Mouse (Mus musculus): ENCODE measurements around the gene Odr4. TPM values are rescaled to one million over a fixed set of nuclear protein-coding genes. Genes with fewer than 3 reads are reported as not detected.

Gene Odr4
- polyA plus RNA-seq (2015; fragmentation: Nextera tagmentation; extraction: Ambion mirVana), result 14.7 and 15.8 TPM in 2 replicates

GRCm38 (mm10) chr1:150392638-150393487, at the start of gene Odr4, which contains the start of gene Tpr:
TSS of gene Odr4 (minus strand) at chr1:150393080.
TSS of gene Tpr (plus strand) at chr1:150392838.
- no peaks in the 10 kb centered on the region for H3K27me3 ChIP-seq (ENCODE audit: control insufficient read depth, insufficient read depth, low read depth, low read length)
- H3K9me3 ChIP-seq (replicated peaks; ENCODE audit: control insufficient read depth, low read length), result no peaks in the 10 kb centered on the region
- peak within 1 kb of the TSS; percentile 71 for H3K4me2 ChIP-seq (ENCODE audit: low read depth, low read length)
- H3K36me3 ChIP-seq (ENCODE audit: control insufficient read depth, insufficient read depth), result peaks cover 13% of the 10 kb centered on the region
- peak within 1 kb of the TSS; percentile 94 for H3K4me3 ChIP-seq (ENCODE audit: low read depth, low read length)
- H3K9ac ChIP-seq (ENCODE audit: low read depth, low read length), result peak within 1 kb of the TSS; percentile 91
- peak; percentile 94 for ATAC-seq (ENCODE audit: low read depth)
- WGBS (ENCODE audit: insufficient replicate concordance), result under 1% methylated on average over 76 of the region's 76 CpGs
- H3K27ac ChIP-seq (ENCODE audit: low read length), result peak within 1 kb of the TSS; percentile 95
- H3K4me1 ChIP-seq (ENCODE audit: control insufficient read depth, low read depth, low read length), result peaks cover 3% of the 10 kb centered on the region

- Histone ChIP-seq H3K9ac (ENCODE audit: low read depth, low read length) (no peak overlapping the region), H3K4me3 (ENCODE audit: low read depth, low read length) (no peak overlapping the region), H3K36me3 (ENCODE audit: control insufficient read depth, insufficient read depth) (peaks cover 57% of the 10 kb centered on the region), H3K27ac (ENCODE audit: low read length) (no peak overlapping the region), H3K4me1 (ENCODE audit: control insufficient read depth, low read depth, low read length) (no peaks in the 10 kb centered on the region), H3K4me2 (ENCODE audit: low read depth, low read length) (no peak overlapping the region), H3K9me3 (replicated peaks; ENCODE audit: control insufficient read depth, low read length) (no peaks in the 10 kb centered on the region), H3K27me3 (ENCODE audit: control insufficient read depth, insufficient read depth, low read depth, low read length) (no peaks in the 10 kb centered on the region)
- WGBS (ENCODE audit: insufficient replicate concordance), result 78% methylated on average over 4 of the region's 4 CpGs
- ATAC-seq (ENCODE audit: low read depth), result no peak
Measured at GRCm38 (mm10) chr1:150441731-150442130, 48.9 kb upstream of the Odr4 start.

- WGBS (ENCODE audit: insufficient replicate concordance), result 76% methylated on average over 3 of the region's 3 CpGs
- peaks cover 58% of the 10 kb centered on the region for H3K36me3 ChIP-seq (ENCODE audit: control insufficient read depth, insufficient read depth)
- H3K4me3 ChIP-seq (ENCODE audit: low read depth, low read length), result no peak overlapping the region
- H3K27me3 ChIP-seq (ENCODE audit: control insufficient read depth, insufficient read depth, low read depth, low read length), result no peaks in the 10 kb centered on the region
- H3K4me1 ChIP-seq (ENCODE audit: control insufficient read depth, low read depth, low read length), result no peaks in the 10 kb centered on the region
- no peaks in the 10 kb centered on the region for H3K9me3 ChIP-seq (replicated peaks; ENCODE audit: control insufficient read depth, low read length)
- no peak overlapping the region for H3K9ac ChIP-seq (ENCODE audit: low read depth, low read length)
- H3K4me2 ChIP-seq (ENCODE audit: low read depth, low read length), result no peak overlapping the region
- no peak for ATAC-seq (ENCODE audit: low read depth)
- H3K27ac ChIP-seq (ENCODE audit: low read length), result no peak overlapping the region
Measured at GRCm38 (mm10) chr1:150438641-150439040, 45.8 kb upstream of the Odr4 start.

- Histone ChIP-seq H3K4me2 (ENCODE audit: low read depth, low read length) (no peak overlapping the region), H3K4me1 (ENCODE audit: control insufficient read depth, low read depth, low read length) (no peaks in the 10 kb centered on the region), H3K9ac (ENCODE audit: low read depth, low read length) (no peak overlapping the region), H3K27me3 (ENCODE audit: control insufficient read depth, insufficient read depth, low read depth, low read length) (no peaks in the 10 kb centered on the region), H3K9me3 (replicated peaks; ENCODE audit: control insufficient read depth, low read length) (no peaks in the 10 kb centered on the region), H3K27ac (ENCODE audit: low read length) (no peak overlapping the region), H3K4me3 (ENCODE audit: low read depth, low read length) (no peak overlapping the region), H3K36me3 (ENCODE audit: control insufficient read depth, insufficient read depth) (peaks cover 61% of the 10 kb centered on the region)
- ATAC-seq (ENCODE audit: low read depth), result no peak
- 64% methylated on average over 3 of the region's 3 CpGs for WGBS (ENCODE audit: insufficient replicate concordance)
Measured at GRCm38 (mm10) chr1:150426216-150426615, 33.3 kb upstream of the Odr4 start.

GRCm38 (mm10) chr1:150425665-150426064, 32.8 kb upstream of the Odr4 start:
- H3K9ac ChIP-seq (ENCODE audit: low read depth, low read length), result no peak overlapping the region
- H3K27me3 ChIP-seq (ENCODE audit: control insufficient read depth, insufficient read depth, low read depth, low read length), result no peaks in the 10 kb centered on the region
- no peak for ATAC-seq (ENCODE audit: low read depth)
- whole genome bisulfite sequencing (ENCODE audit: insufficient replicate concordance), result 75% methylated on average over 9 of the region's 9 CpGs
- H3K9me3 ChIP-seq (replicated peaks; ENCODE audit: control insufficient read depth, low read length), result no peaks in the 10 kb centered on the region
- no peak overlapping the region for H3K4me2 ChIP-seq (ENCODE audit: low read depth, low read length)
- H3K27ac ChIP-seq (ENCODE audit: low read length), result no peak overlapping the region
- no peaks in the 10 kb centered on the region for H3K4me1 ChIP-seq (ENCODE audit: control insufficient read depth, low read depth, low read length)
- peaks cover 58% of the 10 kb centered on the region for H3K36me3 ChIP-seq (ENCODE audit: control insufficient read depth, insufficient read depth)
- H3K4me3 ChIP-seq (ENCODE audit: low read depth, low read length), result no peak overlapping the region

GRCm38 (mm10) chr1:150418426-150418825, 25.5 kb upstream of the Odr4 start:
- no peaks in the 10 kb centered on the region for H3K9me3 ChIP-seq (replicated peaks; ENCODE audit: control insufficient read depth, low read length)
- peaks cover 56% of the 10 kb centered on the region for H3K36me3 ChIP-seq (ENCODE audit: control insufficient read depth, insufficient read depth)
- ATAC-seq (ENCODE audit: low read depth), result no peak
- H3K27me3 ChIP-seq (ENCODE audit: control insufficient read depth, insufficient read depth, low read depth, low read length), result no peaks in the 10 kb centered on the region
- no peak overlapping the region for H3K4me3 ChIP-seq (ENCODE audit: low read depth, low read length)
- WGBS (ENCODE audit: insufficient replicate concordance), result 76% methylated on average over 4 of the region's 4 CpGs
- H3K9ac ChIP-seq (ENCODE audit: low read depth, low read length), result no peak overlapping the region
- H3K27ac ChIP-seq (ENCODE audit: low read length), result no peak overlapping the region
- H3K4me2 ChIP-seq (ENCODE audit: low read depth, low read length), result no peak overlapping the region
- H3K4me1 ChIP-seq (ENCODE audit: control insufficient read depth, low read depth, low read length), result no peaks in the 10 kb centered on the region

- no peak overlapping the region for H3K4me2 ChIP-seq (ENCODE audit: low read depth, low read length)
- no peaks in the 10 kb centered on the region for H3K9me3 ChIP-seq (replicated peaks; ENCODE audit: control insufficient read depth, low read length)
- no peaks in the 10 kb centered on the region for H3K27me3 ChIP-seq (ENCODE audit: control insufficient read depth, insufficient read depth, low read depth, low read length)
- no peaks in the 10 kb centered on the region for H3K4me1 ChIP-seq (ENCODE audit: control insufficient read depth, low read depth, low read length)
- no peak for ATAC-seq (ENCODE audit: low read depth)
- WGBS (ENCODE audit: insufficient replicate concordance), result 82% methylated on average over 3 of the region's 3 CpGs
- peaks cover 56% of the 10 kb centered on the region for H3K36me3 ChIP-seq (ENCODE audit: control insufficient read depth, insufficient read depth)
- H3K4me3 ChIP-seq (ENCODE audit: low read depth, low read length), result no peak overlapping the region
- H3K9ac ChIP-seq (ENCODE audit: low read depth, low read length), result no peak overlapping the region
- no peak overlapping the region for H3K27ac ChIP-seq (ENCODE audit: low read length)
Measured at GRCm38 (mm10) chr1:150416006-150416405, 23.1 kb upstream of the Odr4 start.

- Histone ChIP-seq H3K27me3 (ENCODE audit: control insufficient read depth, insufficient read depth, low read depth, low read length) (no peaks in the 10 kb centered on the region), H3K4me2 (ENCODE audit: low read depth, low read length) (no peak overlapping the region), H3K9me3 (replicated peaks; ENCODE audit: control insufficient read depth, low read length) (no peaks in the 10 kb centered on the region), H3K4me3 (ENCODE audit: low read depth, low read length) (no peak overlapping the region), H3K27ac (ENCODE audit: low read length) (no peak overlapping the region), H3K9ac (ENCODE audit: low read depth, low read length) (no peak overlapping the region), H3K4me1 (ENCODE audit: control insufficient read depth, low read depth, low read length) (no peaks in the 10 kb centered on the region), H3K36me3 (ENCODE audit: control insufficient read depth, insufficient read depth) (peaks cover 50% of the 10 kb centered on the region)
- 93% methylated on average over 6 of the region's 6 CpGs for WGBS (ENCODE audit: insufficient replicate concordance)
- ATAC-seq (ENCODE audit: low read depth), result no peak
Measured at GRCm38 (mm10) chr1:150409996-150410395, 17.1 kb upstream of the Odr4 start.

GRCm38 (mm10) chr1:150407285-150407684, 14.4 kb upstream of the Odr4 start:
- H3K27ac ChIP-seq (ENCODE audit: low read length), result no peak overlapping the region
- no peaks in the 10 kb centered on the region for H3K4me1 ChIP-seq (ENCODE audit: control insufficient read depth, low read depth, low read length)
- no peaks in the 10 kb centered on the region for H3K9me3 ChIP-seq (replicated peaks; ENCODE audit: control insufficient read depth, low read length)
- no peak overlapping the region for H3K4me2 ChIP-seq (ENCODE audit: low read depth, low read length)
- WGBS (ENCODE audit: insufficient replicate concordance), result 83% methylated on average over 9 of the region's 9 CpGs
- H3K27me3 ChIP-seq (ENCODE audit: control insufficient read depth, insufficient read depth, low read depth, low read length), result no peaks in the 10 kb centered on the region
- no peak for ATAC-seq (ENCODE audit: low read depth)
- peaks cover 42% of the 10 kb centered on the region for H3K36me3 ChIP-seq (ENCODE audit: control insufficient read depth, insufficient read depth)
- H3K9ac ChIP-seq (ENCODE audit: low read depth, low read length), result no peak overlapping the region
- H3K4me3 ChIP-seq (ENCODE audit: low read depth, low read length), result no peak overlapping the region
